Mouse (Mus musculus) gastrocnemius, adult 8-10 months (tissue): ENCODE measurements around the gene Dnase1. TPM values are rescaled to one million over a fixed set of nuclear protein-coding genes. Genes with fewer than 3 reads are reported as not detected.
"Not testable (repeated sequence)": the region's sequence is repeated elsewhere in the genome, so short reads cannot be mapped to it uniquely, and the experiment has no call there.

Source experiments
- DNase-seq, 2 experiments: peaks; one replicate each; pipeline ENCODE4 v3.0.0; 2022; ENCODE audit warnings: low spot score in 2 of 2
- microRNA-seq: library from miRNA; unstranded; fragments of <30 nt; microRNA quantifications from one replicate; pipeline ENCODE4 v1.2.0, GENCODE M21; 2022
- total RNA-seq, 4 experiments: library from RNA; stranded (reverse); gene quantifications; 2 replicates each; pipeline ENCODE4 v1.2.4; 2022

Gene Dnase1
- total RNA-seq, 4 experiments from 2014 or later, result 0.44 to 0.52 TPM; not detected in 2

DNA sequence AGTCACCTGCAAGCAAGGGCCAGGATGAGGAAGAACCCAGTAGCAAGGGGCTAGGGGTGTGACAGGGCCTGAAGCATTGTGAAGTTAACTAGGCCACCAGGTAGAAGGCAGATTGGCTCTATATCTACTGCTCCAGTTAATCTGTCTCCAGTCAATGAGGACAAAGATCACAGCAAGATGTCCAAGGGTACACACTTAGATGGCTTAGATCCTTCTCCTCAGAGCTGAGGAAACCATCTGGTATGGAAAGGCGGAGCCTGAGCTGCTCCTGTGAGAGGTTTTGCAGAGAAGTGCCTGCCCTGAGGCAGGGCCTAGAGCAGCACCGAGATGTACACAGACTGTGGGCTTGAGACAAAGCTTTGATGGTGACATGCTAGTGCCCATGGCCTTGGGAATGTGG lies 7.4 kb downstream of the Dnase1 start:
- no peak for DNase-seq

DNA sequence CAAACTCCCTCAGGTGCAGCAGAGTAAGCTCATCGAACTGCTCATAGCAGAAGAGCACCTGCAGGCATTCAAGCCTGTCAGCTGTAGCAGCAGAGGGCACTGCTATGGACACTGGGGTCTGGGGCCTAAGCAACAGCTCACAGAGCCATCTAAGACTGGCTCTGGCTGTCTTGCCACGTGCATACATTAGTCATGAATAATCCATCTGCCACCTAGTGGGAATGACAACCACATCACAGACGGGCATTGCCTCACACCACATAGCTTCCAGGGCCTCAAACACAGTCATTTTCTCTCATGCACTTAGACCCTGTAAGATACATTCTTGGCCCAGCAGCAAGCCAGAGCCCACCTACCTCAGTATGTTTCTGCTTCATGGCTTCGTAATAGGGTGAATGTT lies 8.8 kb downstream of the Dnase1 start:
- no peak for DNase-seq

DNA sequence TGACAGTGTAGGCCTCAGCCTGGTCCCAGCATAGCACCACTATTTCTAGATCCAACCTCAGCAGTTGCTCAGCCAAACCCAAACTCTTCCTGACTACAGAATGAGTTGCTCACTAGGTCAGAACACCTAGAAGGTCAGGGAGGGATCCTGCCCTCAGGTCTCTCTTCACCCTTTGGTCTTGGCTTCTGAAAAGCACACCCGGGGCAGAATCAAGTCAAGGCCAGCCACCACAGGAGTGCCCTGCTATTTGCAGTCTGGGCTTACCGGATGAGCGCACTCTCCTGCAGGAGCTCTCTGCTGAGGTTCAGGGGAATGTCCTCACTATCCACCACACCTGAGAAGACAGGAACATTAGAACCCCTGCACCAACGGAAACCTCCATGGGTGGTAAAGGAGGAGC lies 15.9 kb downstream of the Dnase1 start:
- no peak for DNase-seq

DNA sequence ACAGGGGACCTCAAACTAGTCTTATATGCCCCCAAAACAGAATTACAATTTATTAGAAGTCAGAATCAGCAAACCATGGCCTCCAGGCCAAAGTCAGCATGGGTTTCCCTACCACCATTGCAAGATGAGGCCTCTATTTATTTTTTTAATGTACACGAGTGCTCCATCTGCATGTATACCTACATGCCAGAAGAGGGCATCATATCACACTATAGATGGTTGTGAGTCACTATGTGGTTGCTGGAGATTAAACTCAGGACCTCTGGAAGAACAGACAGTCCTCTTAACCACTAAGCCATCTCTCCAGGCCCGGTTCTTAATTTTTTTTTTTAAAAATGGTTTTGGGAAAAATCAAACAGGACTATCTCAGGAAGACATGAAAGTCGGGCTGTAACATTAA lies 17.1 kb downstream of the Dnase1 start:
- DNase-seq, result no peak

DNA sequence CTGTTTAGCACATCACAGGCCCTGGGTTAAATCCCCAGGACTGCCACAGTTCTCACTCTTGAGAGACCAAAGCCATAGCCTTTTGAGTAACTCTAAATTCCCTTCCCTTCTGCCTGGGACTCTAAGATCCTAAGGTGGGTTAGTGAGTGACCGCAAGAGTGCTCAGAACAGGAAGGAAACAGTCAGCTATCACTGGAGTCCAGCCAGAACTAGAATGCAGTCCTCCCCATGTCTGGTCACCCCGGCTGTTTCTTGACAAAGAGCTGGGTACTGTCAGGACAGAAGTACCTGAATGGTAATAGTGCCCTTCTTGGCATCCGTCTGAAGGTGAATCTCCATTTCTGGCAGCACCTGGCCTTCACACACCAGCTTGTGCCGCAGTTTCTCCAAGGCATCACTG lies 28.2 kb downstream of the Dnase1 start:
- DNase-seq, result no peak

DNA sequence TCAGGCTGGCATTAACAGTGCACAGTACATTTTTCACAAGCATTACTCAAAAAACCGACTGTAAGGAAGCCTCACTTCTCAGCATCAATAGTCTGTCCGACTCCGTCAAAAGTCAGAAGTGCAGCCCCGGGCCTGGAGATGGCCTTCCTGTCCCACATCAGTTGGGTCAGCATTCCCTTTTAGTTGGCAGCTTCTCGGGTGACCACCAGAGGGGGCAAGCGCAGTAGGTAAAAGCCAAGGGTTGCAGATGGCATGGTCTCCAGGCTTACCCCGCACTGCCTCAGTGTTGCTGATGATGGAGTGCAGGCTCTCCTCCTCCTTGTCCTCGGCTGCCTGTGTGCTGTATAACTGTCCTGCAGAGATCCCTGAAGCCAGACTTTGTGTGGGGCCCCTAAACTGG lies 31.8 kb downstream of the Dnase1 start:
- peak in 1 of 2 experiments; percentile 38 for DNase-seq

DNA sequence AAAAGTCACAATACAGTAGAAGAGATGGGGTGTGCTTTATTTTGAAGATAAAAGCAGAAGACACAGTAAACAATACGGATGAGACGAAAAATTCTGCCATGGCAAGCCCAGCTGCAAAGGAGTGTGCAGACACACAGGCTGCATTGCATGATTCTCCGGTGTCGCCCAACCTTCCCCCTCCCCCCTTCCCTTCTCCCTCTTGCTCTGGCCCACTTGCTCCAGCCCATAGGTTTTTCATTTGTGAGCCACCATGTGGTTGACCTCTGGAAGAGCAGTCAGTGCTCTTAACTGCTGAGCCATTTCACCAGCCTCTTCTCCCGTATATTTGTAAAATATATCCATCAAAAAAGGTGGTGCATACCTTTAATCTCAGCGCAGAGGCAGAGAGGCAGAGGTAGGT lies 37.6 kb downstream of the Dnase1 start:
- DNase-seq, result no peak

DNA sequence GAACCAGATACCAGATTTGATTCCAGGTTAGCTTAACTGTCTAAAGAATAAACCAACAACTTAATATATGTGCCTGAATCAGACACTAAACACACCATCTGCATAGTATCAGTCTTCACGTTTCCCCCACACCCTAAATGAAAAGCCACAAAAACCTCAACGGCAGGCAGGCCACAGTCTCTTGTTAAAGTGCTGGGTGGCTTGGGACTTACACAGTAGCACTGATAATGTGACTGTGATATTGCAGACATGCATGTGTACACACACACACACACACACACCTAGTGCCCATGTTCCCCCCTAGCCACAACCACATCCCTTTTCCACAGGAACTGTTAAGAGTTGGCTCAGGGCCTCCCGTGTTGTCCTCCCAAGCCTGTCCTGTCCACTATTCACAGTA lies 38.1 kb downstream of the Dnase1 start:
- DNase-seq, result no peak

DNA sequence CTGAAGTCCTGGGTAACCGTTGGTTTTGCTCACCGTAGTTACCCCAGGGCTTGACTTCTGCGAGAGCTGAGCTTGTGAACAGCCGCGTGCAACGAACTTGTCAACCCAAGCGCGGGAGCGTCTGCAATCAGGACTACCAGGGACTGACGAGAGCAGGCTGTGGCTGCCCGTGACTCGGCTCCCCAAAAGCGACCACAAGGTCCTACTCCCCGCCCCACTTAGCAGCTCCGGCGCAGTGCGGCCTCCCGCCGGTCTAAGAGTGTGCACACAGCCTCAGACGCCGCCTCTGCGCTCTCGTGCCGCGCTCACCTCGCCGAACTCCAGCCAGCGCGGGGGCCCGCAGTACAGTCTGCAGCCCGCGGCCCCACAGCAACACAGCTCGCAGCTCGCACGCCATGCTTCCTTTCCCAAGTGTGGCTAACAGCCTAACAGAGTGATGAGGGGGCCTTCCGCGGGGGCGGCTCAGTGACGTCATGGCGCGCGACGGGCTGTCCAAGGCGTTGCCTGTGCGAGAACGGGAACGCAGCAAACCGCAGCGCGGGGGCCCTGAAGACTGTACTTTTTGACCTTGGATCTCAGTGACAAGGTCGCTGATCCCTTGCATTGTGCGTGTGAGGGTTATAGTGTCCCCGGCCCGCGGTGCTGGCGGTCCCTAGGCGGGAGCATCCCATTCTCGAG lies 40.8 kb downstream of the Dnase1 start, which contains the start of gene Trap1:
Gene Trap1 (minus strand): TSS at position 444 of the 678 bp plus-strand sequence.
- peak; percentile 89 to 91 for DNase-seq

DNA sequence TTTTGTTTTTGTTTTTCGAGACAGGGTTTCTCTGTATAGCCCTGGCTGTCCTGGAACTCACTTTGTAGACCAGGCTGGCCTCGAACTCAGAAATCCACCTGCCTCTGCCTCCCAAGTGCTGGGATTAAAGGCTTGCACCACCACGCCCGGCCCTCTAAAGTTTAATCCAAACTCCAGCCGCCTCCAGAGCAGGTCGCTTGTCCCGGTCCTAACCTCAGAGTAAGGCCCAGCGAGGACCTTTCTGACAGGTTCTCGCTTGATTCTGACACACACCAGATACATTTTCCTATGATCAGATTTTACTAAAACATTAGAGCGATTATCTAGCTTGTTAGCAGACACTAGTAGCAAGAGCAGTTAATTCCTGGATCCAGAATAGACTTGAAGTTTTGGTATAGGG lies 41.6 kb downstream of the Dnase1 start:
- DNase-seq, result not testable (repeated sequence)

DNA sequence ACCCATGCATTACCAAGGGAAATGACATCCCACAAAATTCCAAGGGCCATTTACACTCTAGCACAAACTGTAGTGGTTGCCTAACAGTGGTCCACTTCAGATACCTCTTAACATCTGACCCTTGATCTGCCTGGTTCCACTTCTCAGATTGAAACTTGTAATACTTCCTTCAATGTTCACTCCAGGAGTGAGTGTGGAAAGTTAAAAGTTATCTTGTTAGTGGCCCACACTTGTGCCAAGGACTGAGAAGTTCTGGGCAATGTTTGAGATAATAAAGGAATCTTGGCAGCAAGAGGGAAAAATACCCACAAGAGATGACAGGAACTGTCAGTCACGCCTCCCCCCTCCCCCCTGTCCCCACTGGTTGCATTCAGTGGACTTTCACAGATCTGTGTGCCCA lies 42.9 kb downstream of the Dnase1 start:
- DNase-seq, result no peak

DNA sequence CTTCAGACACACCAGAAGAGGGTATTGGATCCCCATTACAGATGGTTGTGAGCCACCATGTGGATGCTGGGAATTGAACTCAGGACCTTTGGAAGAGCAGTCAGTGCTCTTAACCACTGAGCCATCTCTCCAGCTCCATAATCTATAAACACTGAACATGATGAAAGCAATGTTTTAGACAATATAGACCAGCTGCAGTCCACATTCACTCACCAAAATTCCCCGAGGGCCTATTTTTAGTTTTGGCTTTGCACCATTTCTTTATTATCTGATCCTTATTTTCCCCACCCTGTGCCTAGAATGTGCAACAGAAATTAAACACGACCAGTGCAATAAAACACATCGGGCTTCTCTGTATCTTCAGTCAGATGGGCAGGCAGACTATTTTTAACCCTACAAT lies 43.7 kb downstream of the Dnase1 start:
- DNase-seq, result not testable (repeated sequence)

DNA sequence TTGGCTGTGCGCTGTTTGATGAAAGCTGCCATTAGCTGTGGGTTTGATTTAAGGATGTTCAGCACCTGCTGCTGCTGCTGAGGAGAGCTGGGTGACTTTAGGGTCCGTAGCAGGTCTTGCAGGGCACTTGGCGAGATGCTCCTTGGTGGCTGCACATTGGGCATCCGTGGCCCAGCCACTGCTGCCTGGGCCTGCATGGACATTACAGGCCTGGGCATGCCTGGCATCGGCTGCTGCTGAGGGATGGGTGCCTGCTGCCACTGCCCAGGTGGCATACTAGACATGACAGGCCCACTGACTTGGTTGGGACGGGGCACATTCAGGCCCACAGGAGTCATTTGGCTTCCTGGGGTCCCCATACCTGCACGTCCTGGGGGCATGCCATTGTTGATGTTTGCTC lies 48.3 kb downstream of the Dnase1 start:
- DNase-seq, result no peak

DNA sequence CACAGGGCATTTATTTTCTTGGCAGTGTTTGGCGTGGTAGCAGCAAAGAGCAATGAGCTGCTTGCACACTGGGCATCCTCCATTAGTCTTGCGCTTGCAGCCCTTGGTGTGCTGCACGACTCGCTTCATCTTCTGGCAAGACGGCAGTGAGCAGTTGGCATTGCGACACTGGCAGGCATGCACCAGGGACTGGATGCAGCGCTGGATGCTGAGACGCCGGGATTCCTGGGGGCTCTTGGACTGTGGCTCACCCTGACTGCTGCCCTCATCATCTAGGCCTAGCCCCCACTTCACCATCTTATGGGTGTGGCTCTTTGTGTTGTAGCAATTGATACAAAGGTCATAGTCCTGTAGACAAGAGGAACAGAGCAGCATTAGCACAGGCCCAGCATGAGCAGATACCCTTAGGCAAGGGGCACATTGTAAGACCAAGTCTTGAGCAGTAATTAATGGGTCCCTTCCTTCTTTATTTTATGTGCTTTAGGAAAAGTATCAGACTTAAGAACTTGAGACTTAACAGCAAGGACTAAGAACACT lies 49.2 kb downstream of the Dnase1 start:
- no peak for DNase-seq

DNA sequence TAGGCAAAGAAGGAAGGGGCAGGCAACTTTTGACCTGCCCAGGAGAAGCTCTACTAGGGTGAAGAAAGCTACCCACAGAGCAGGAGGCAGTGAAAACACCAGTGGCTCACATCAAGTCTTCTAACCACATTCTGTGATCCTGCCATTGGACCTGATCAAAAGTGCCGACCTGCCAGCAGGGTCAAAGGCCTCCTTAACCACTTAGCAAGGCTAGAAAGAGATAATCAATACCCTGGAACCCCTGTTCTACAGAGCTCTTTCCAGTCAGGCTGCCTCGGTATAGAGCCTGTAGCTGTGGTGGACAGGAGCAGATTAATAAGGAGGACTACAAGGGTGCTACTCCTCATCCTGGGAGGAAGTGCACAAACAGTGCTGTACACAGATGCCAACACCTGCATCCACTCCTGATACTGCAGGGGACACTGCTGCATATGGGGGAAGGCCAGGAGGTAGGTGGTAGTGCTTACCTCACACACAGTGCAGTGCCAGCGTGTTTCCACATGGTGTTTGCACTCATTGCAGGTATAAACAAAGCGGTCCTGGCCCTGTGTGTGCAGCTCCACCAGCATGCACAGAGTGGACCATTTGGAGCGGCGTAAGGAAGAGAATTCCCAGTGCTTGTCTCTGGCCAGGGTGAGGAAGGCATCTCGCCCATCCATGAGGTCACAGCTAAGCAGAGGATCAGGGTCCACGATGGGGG lies 50.6 kb downstream of the Dnase1 start:
- DNase-seq, result no peak

Small RNAs within 50 kb of the gene (microRNA-seq; reads per million reads assigned to microRNA genes)
- not detected for gene Gm23413

Other genes with a start within 250 kb of the Dnase1 start
- not detected for gene Olfr15, start 206.1 kb upstream of the Dnase1 start, total RNA-seq
- 1 to 10 TPM; 1.5 to 2.0 (median 1.7) TPM for gene Zfp174, start 189.7 kb upstream of the Dnase1 start, total RNA-seq
- 10 to 100 TPM; 35.2 to 54.2 (median 42.0) TPM for gene Naa60, start 164.6 kb upstream of the Dnase1 start, total RNA-seq
- gene Zfp597, start 152.4 kb upstream of the Dnase1 start, total RNA-seq, result 1 to 10 TPM; 6.5 to 9.3 (median 7.1) TPM
- gene Gm20695, start 152.3 kb upstream of the Dnase1 start, total RNA-seq, result under 1 TPM in 1 of 4 experiments, not detected in 3; 0.65 TPM
- gene 1700037C18Rik, start 128.3 kb upstream of the Dnase1 start, total RNA-seq, result 1 to 10 TPM; 2.4 to 3.0 (median 2.6) TPM
- 1 to 10 TPM; 5.9 to 8.3 (median 7.1) TPM for gene Cluap1, start 128.1 kb upstream of the Dnase1 start, total RNA-seq
- 1 to 10 TPM; 1.6 to 2.3 (median 1.9) TPM for gene Nlrc3, start 60.3 kb upstream of the Dnase1 start, total RNA-seq
- gene Slx4, start 33.2 kb upstream of the Dnase1 start, total RNA-seq, result 1 to 10 TPM; 6.1 to 8.8 (median 7.7) TPM
- 100 to 1,000 TPM; 117 to 132 (median 130) TPM for gene Trap1, start 40.9 kb downstream of the Dnase1 start, total RNA-seq
- 10 to 100 TPM; 36.3 to 38.3 (median 37.0) TPM for gene Crebbp, start 177.1 kb downstream of the Dnase1 start, total RNA-seq